Mouse (Mus musculus) stomach, postnatal 0 days (tissue): ENCODE data around the gene Fam120b. TPM values are rescaled to one million over a fixed set of nuclear protein-coding genes. Genes with fewer than 3 reads are reported as not detected.

ENCODE experiments used
- ATAC-seq: fragments of 200-750 bp; cut with Nextera tagmentation; 2 replicates; pipeline ENCODE4 v1.8.0; 2017; ENCODE audit not compliant: low FRiP score, low TSS enrichment
- DNase-seq: peaks from one replicate; pipeline ENCODE4 v3.0.0-alpha.2; 2016; ENCODE audit warnings: low spot score
- H3K27ac ChIP-seq: fragments of 300-500 bp; sonication (generic); replicated peaks from 2 replicates; pipeline ENCODE4 v1.5.1; 2014; ENCODE audit warnings: mild to moderate bottlenecking, control low read depth
- H3K27me3 ChIP-seq: fragments of 300-500 bp; sonication (generic); 2 replicates; pipeline ENCODE4 v1.6.1; 2014; ENCODE audit warnings: low read length; ENCODE audit not compliant: control insufficient read depth, insufficient read depth
- H3K36me3 ChIP-seq: fragments of 300-500 bp; sonication (generic); 2 replicates; pipeline ENCODE4 v1.6.1; 2014; ENCODE audit warnings: low read length, mixed read lengths; ENCODE audit not compliant: control insufficient read depth, insufficient read depth
- H3K4me1 ChIP-seq: fragments of 300-500 bp; sonication (generic); replicated peaks from 2 replicates; pipeline ENCODE4 v1.6.1; 2014; ENCODE audit warnings: antibody characterized with exemption; ENCODE audit not compliant: control insufficient read depth, insufficient read depth
- H3K4me2 ChIP-seq: fragments of 300-500 bp; sonication (generic); replicated peaks from 2 replicates; pipeline ENCODE4 v1.6.1; 2014; ENCODE audit warnings: low read depth, mild to moderate bottlenecking, control low read depth, moderate library complexity
- H3K4me3 ChIP-seq: fragments of 300-500 bp; sonication (generic); 2 replicates; pipeline ENCODE4 v1.5.1; 2014; ENCODE audit warnings: low read depth, low read length, control low read depth
- H3K9ac ChIP-seq: fragments of 300-500 bp; sonication (generic); 2 replicates; pipeline ENCODE4 v1.6.1; 2014; ENCODE audit warnings: mild to moderate bottlenecking, low read length, control low read depth, mixed read lengths
- H3K9me3 ChIP-seq: fragments of 300-500 bp; sonication (generic); 2 replicates; pipeline ENCODE4 v1.6.1; 2016; ENCODE audit warnings: low read length; ENCODE audit not compliant: control insufficient read depth
- CTCF ChIP-seq: IDR thresholded peaks from 2 replicates; pipeline ENCODE4 v1.5.1; 2016; ENCODE audit warnings: antibody characterized with exemption, low read depth, mild to moderate bottlenecking, moderate library complexity
- EP300 ChIP-seq: optimal IDR thresholded peaks from 2 replicates; pipeline ENCODE3; 2016; ENCODE audit warnings: antibody characterized with exemption
- WGBS: fragments of 180-500 bp; shearing (Covaris S2); extraction: QIAGEN DNeasy Blood & Tissue Kit; methylation state at CpG from one replicate; pipeline ENCODE4 v1.1.7; 2014; 5-methylcytosine and 5-hydroxymethylcytosine counted together
- polyA plus RNA-seq: library from polyadenylated mRNA; unstranded; fragments of >200 nt; fragmentation: Nextera tagmentation; extraction: Ambion mirVana; gene quantifications from 2 replicates; pipeline ENCODE4 v1.2.1, GENCODE M21; 2015

Gene Fam120b
- polyA plus RNA-seq, 1 experiment from 2014 or later = 10.0 TPM

GRCm38 (mm10) chr17:15357071-15357470 lies 38.9 kb upstream of the Fam120b start:
- no peaks in the 10 kb centered on the region for H3K36me3 ChIP-seq
- DNase-seq (no peak), ATAC-seq (no peak)
- H3K27me3 ChIP-seq = no peaks in the 10 kb centered on the region
- H3K27ac ChIP-seq = no peak overlapping the region
- TF ChIP-seq EP300 (no peak), CTCF (no peak)
- no peak overlapping the region for H3K4me2 ChIP-seq
- no peaks in the 10 kb centered on the region; the same call in 1 of the 2 replicates for H3K4me1 ChIP-seq
- no peak overlapping the region for H3K4me3 ChIP-seq
- H3K9me3 ChIP-seq = no peaks in the 10 kb centered on the region
- H3K9ac ChIP-seq = no peak overlapping the region
- WGBS = 60% methylated on average over 3 of the region's 3 CpGs

GRCm38 (mm10) chr17:15363656-15364055 lies 32.3 kb upstream of the Fam120b start:
- Histone ChIP-seq H3K27me3 (no peaks in the 10 kb centered on the region), H3K9me3 (no peaks in the 10 kb centered on the region), H3K36me3 (no peaks in the 10 kb centered on the region), H3K4me1 (no peaks in the 10 kb centered on the region), H3K4me2 (no peak overlapping the region), H3K27ac (no peak overlapping the region), H3K9ac (no peak overlapping the region), H3K4me3 (no peak overlapping the region)
- DNase-seq (no peak), ATAC-seq (no peak)
- WGBS = 47% methylated on average over 3 of the region's 3 CpGs
- no peak for TF ChIP-seq CTCF
- no peak for TF ChIP-seq EP300

GRCm38 (mm10) chr17:15365650-15366049 lies 30.4 kb upstream of the Fam120b start:
- TF ChIP-seq EP300 (no peak), CTCF (no peak)
- H3K9ac ChIP-seq = no peak overlapping the region
- DNase-seq = peak; percentile 29
- H3K4me2 ChIP-seq = no peak overlapping the region
- no peaks in the 10 kb centered on the region for H3K9me3 ChIP-seq
- no peaks in the 10 kb centered on the region for H3K4me1 ChIP-seq
- H3K36me3 ChIP-seq = no peaks in the 10 kb centered on the region
- WGBS = 28% methylated on average over 5 of the region's 5 CpGs
- no peak overlapping the region for H3K4me3 ChIP-seq
- peak; percentile 74; the same call in 1 of the 2 replicates for ATAC-seq
- peak overlapping the region; percentile 26; the same call in 1 of the 2 replicates for H3K27ac ChIP-seq
- no peaks in the 10 kb centered on the region for H3K27me3 ChIP-seq

GRCm38 (mm10) chr17:15370401-15370800 lies 25.6 kb upstream of the Fam120b start:
- Histone ChIP-seq H3K4me3 (no peak overlapping the region), H3K9ac (no peak overlapping the region), H3K9me3 (no peaks in the 10 kb centered on the region), H3K36me3 (no peaks in the 10 kb centered on the region), H3K27me3 (no peaks in the 10 kb centered on the region), H3K27ac (no peak overlapping the region), H3K4me2 (no peak overlapping the region), H3K4me1 (no peaks in the 10 kb centered on the region; the same call in 1 of the 2 replicates)
- ATAC-seq = no peak
- 88% methylated on average over 14 of the region's 14 CpGs for WGBS
- TF ChIP-seq EP300 (no peak), CTCF (no peak)
- peak; percentile 11 for DNase-seq

GRCm38 (mm10) chr17:15371967-15372835 lies 23.8 kb upstream of the Fam120b start:
- no peak overlapping the region for H3K4me3 ChIP-seq
- ATAC-seq (no peak; the same call in 1 of the 2 replicates), DNase-seq (peak; percentile 21)
- H3K27ac ChIP-seq = no peak overlapping the region
- no peaks in the 10 kb centered on the region for H3K27me3 ChIP-seq
- no peaks in the 10 kb centered on the region for H3K9me3 ChIP-seq
- TF ChIP-seq CTCF (no peak), EP300 (no peak)
- H3K9ac ChIP-seq = no peak overlapping the region
- H3K36me3 ChIP-seq = no peaks in the 10 kb centered on the region
- WGBS = 40% methylated on average over 17 of the region's 17 CpGs
- H3K4me1 ChIP-seq = no peaks in the 10 kb centered on the region; the same call in 1 of the 2 replicates
- H3K4me2 ChIP-seq = peak overlapping the region; percentile 98; the same call in 1 of the 2 replicates
